Mouse (Mus musculus) intestine, embryonic 15.5 days (tissue): ENCODE measurements around the gene Sdr16c6. TPM values are rescaled to one million over a fixed set of nuclear protein-coding genes. Genes with fewer than 3 reads are reported as not detected.

Source experiments
- ATAC-seq: fragments of 200-750 bp; cut with Nextera tagmentation; 2 replicates; pipeline ENCODE4 v1.8.0; 2017; ENCODE audit warnings: moderate TSS enrichment, moderate library complexity
- H3K27ac ChIP-seq: fragments of 300-500 bp; sonication (generic); 2 replicates; pipeline ENCODE4 v1.5.1; 2015; ENCODE audit warnings: mild to moderate bottlenecking, inconsistent platforms
- H3K27me3 ChIP-seq: fragments of 300-500 bp; sonication (generic); replicated peaks from 2 replicates; pipeline ENCODE4 v1.6.1; 2015; ENCODE audit warnings: inconsistent platforms
- H3K36me3 ChIP-seq: fragments of 300-500 bp; sonication (generic); 2 replicates; pipeline ENCODE4 v1.6.1; 2015; ENCODE audit warnings: inconsistent platforms
- H3K4me1 ChIP-seq: fragments of 300-500 bp; sonication (generic); replicated peaks from 2 replicates; pipeline ENCODE4 v1.6.1; 2015; ENCODE audit warnings: inconsistent platforms
- H3K4me2 ChIP-seq: fragments of 300-500 bp; sonication (generic); replicated peaks from 2 replicates; pipeline ENCODE4 v1.6.1; 2015; ENCODE audit warnings: mild to moderate bottlenecking, inconsistent platforms
- H3K4me3 ChIP-seq: fragments of 300-500 bp; sonication (generic); replicated peaks from 2 replicates; pipeline ENCODE4 v1.5.1; 2015; ENCODE audit warnings: inconsistent platforms
- H3K9ac ChIP-seq: fragments of 300-500 bp; sonication (generic); 2 replicates; pipeline ENCODE4 v1.6.1; 2015; ENCODE audit warnings: inconsistent platforms
- H3K9me3 ChIP-seq: fragments of 300-500 bp; sonication (generic); 2 replicates; pipeline ENCODE4 v1.6.1; 2016; ENCODE audit warnings: inconsistent platforms
- WGBS: fragments of 180-500 bp; shearing (Covaris S2); methylation state at CpG from one replicate; pipeline ENCODE4 v1.1.7; 2015; 5-methylcytosine and 5-hydroxymethylcytosine counted together
- polyA plus RNA-seq: library from polyadenylated mRNA; unstranded; fragments of >200 nt; fragmentation: Nextera tagmentation; extraction: Ambion mirVana; gene quantifications from 2 replicates; pipeline ENCODE4 v1.2.1, GENCODE M21; 2015

Gene Sdr16c6
- 0.08 TPM in 1 of 2 replicates, not detected in the other for polyA plus RNA-seq

GRCm38 (mm10) chr4:4077372-4077771, at the start of gene Sdr16c6:
Sdr16c6 (minus strand) TSS chr4:4077522.
- H3K27ac ChIP-seq, result no peak within 1 kb of the TSS
- WGBS, result 68% methylated on average over 3 of the region's 3 CpGs
- H3K4me2 ChIP-seq, result no peak within 1 kb of the TSS
- H3K9ac ChIP-seq, result no peak within 1 kb of the TSS
- H3K9me3 ChIP-seq, result no peaks in the 10 kb centered on the region
- no peaks in the 10 kb centered on the region for H3K4me1 ChIP-seq
- no peak for ATAC-seq
- H3K36me3 ChIP-seq, result no peaks in the 10 kb centered on the region
- no peak within 1 kb of the TSS for H3K4me3 ChIP-seq
- H3K27me3 ChIP-seq, result no peaks in the 10 kb centered on the region

GRCm38 (mm10) chr4:4080180-4080579, 2.9 kb upstream of the Sdr16c6 start:
- no peak overlapping the region for H3K9ac ChIP-seq
- no peak overlapping the region for H3K4me3 ChIP-seq
- no peaks in the 10 kb centered on the region for H3K36me3 ChIP-seq
- H3K9me3 ChIP-seq, result no peaks in the 10 kb centered on the region
- no peak for ATAC-seq
- H3K4me1 ChIP-seq, result no peaks in the 10 kb centered on the region
- no peaks in the 10 kb centered on the region for H3K27me3 ChIP-seq
- H3K27ac ChIP-seq, result no peak overlapping the region
- H3K4me2 ChIP-seq, result no peak overlapping the region

GRCm38 (mm10) chr4:4079132-4079531, 1.8 kb upstream of the Sdr16c6 start:
- Histone ChIP-seq H3K9me3 (no peaks in the 10 kb centered on the region), H3K9ac (no peak overlapping the region), H3K4me2 (no peak overlapping the region), H3K4me3 (no peak overlapping the region), H3K27me3 (no peaks in the 10 kb centered on the region), H3K36me3 (no peaks in the 10 kb centered on the region), H3K27ac (no peak overlapping the region), H3K4me1 (no peaks in the 10 kb centered on the region)
- ATAC-seq, result no peak
- WGBS, result 77% methylated on average over 3 of the region's 3 CpGs

- H3K4me2 ChIP-seq, result no peak overlapping the region
- H3K27ac ChIP-seq, result no peak overlapping the region
- H3K27me3 ChIP-seq, result no peaks in the 10 kb centered on the region
- no peak overlapping the region for H3K9ac ChIP-seq
- no peaks in the 10 kb centered on the region for H3K4me1 ChIP-seq
- no peaks in the 10 kb centered on the region for H3K9me3 ChIP-seq
- ATAC-seq, result no peak
- H3K4me3 ChIP-seq, result no peak overlapping the region
- H3K36me3 ChIP-seq, result no peaks in the 10 kb centered on the region
- 92% methylated on average over 2 of the region's 2 CpGs for WGBS
Measured at GRCm38 (mm10) chr4:4076001-4076400, 1.3 kb downstream of the Sdr16c6 start.

Other genes with a start within 250 kb of the Sdr16c6 start
- 1,016 and 1,018 TPM in 2 replicates for gene Gm11808, start 103.9 kb downstream of the Sdr16c6 start, polyA plus RNA-seq